Mouse (Mus musculus): ENCODE measurements around the gene Flnc. TPM values are rescaled to one million over a fixed set of nuclear protein-coding genes. Genes with fewer than 3 reads are reported as not detected.

Flnc gene
- polyA plus RNA-seq, 1 experiment from 2014 or later = 42.5 TPM

DNA sequence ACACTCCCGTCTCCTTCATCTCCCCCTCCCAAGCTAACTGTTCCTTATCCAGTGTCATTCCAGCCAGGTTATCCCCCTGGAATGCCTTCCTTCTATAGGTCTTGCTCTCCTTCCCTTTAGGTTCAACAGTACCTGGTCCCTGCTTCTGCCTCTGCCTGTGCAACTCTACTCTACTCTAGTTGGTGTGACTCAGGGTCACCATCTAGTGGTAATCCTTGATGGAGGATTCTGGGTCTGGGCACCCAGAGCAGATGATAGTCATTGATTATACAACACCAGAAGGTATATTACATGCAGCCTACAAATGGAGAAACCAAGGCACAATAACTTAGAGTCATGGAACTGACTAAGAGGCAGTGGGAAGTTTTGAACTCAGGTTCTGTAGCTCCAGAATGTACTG, 68.5 kb downstream of the Flnc start:
- ATAC-seq (replicated peaks; ENCODE audit: insufficient number of reproducible peaks, low FRiP score, low TSS enrichment) = no peak
- Histone ChIP-seq H3K27me3 (ENCODE audit: control insufficient read depth, insufficient read depth, low read length) (peaks cover 15% of the 10 kb centered on the region), H3K9ac (ENCODE audit: low read depth, low read length) (no peak overlapping the region), H3K9me3 (replicated peaks; ENCODE audit: control insufficient read depth, low read length) (no peaks in the 10 kb centered on the region), H3K27ac (ENCODE audit: low read depth, low read length) (no peak overlapping the region), H3K36me3 (ENCODE audit: control insufficient read depth, insufficient read depth, low read length) (no peaks in the 10 kb centered on the region), H3K4me2 (no peak overlapping the region), H3K4me3 (ENCODE audit: low read depth, low read length) (no peak overlapping the region), H3K4me1 (ENCODE audit: control insufficient read depth, insufficient read depth, low read length) (peaks cover 4% of the 10 kb centered on the region)
- 78% methylated on average over 1 of the region's 1 CpGs for WGBS (ENCODE audit: insufficient replicate concordance)

DNA sequence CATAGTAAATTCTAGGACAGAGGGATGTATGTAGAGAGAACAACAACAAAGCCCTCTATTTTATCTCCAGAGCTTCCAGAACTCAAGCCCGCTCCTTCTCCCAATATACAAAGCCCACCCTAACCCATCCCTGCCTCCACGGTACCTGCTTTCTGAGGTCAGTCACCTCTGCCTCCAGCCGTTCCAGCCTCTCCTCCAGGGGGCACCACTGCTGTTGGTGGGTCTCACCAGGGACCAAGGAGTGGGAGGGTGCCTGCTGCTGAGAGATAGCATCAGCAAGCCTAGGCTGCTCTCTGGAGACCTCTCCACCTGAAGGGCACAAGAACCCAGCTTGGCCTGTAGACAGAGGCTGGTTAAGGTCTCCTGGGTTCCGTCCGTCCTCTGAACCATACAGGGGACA, 72.4 kb downstream of the Flnc start:
- WGBS (ENCODE audit: insufficient replicate concordance) = 85% methylated on average over 5 of the region's 5 CpGs
- Histone ChIP-seq H3K9ac (ENCODE audit: low read depth, low read length) (no peak overlapping the region), H3K36me3 (ENCODE audit: control insufficient read depth, insufficient read depth, low read length) (no peaks in the 10 kb centered on the region), H3K27me3 (ENCODE audit: control insufficient read depth, insufficient read depth, low read length) (0 out of 2 replicates have a peak, but pooled peaks cover 2% of the 10 kb centered on the region), H3K4me3 (ENCODE audit: low read depth, low read length) (no peak overlapping the region), H3K4me1 (ENCODE audit: control insufficient read depth, insufficient read depth, low read length) (peaks cover 14% of the 10 kb centered on the region), H3K9me3 (replicated peaks; ENCODE audit: control insufficient read depth, low read length) (no peaks in the 10 kb centered on the region), H3K27ac (ENCODE audit: low read depth, low read length) (no peak overlapping the region), H3K4me2 (no peak overlapping the region)
- no peak for ATAC-seq (replicated peaks; ENCODE audit: insufficient number of reproducible peaks, low FRiP score, low TSS enrichment)

DNA sequence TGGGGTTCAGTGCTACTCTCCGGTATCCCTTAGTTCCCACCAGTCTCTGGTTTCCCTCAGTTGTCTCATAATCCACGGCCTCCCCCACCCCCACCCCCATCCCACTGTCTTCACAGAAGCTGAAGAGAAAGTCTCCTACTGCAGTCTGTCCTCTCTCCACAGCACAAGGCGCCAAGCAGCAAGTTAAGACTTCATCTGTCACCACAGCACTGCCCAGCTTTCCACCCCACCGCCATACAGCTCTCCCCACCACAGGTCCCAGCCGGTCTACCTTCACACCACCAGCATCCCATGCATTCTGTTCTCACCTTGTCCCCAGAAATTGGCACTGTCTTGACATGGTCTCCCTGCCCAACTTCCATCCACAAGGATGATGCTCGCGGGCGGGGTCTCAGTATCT, 73.8 kb downstream of the Flnc start:
- no peak overlapping the region for H3K27ac ChIP-seq (ENCODE audit: low read depth, low read length)
- 19% methylated on average over 8 of the region's 8 CpGs for WGBS (ENCODE audit: insufficient replicate concordance)

DNA sequence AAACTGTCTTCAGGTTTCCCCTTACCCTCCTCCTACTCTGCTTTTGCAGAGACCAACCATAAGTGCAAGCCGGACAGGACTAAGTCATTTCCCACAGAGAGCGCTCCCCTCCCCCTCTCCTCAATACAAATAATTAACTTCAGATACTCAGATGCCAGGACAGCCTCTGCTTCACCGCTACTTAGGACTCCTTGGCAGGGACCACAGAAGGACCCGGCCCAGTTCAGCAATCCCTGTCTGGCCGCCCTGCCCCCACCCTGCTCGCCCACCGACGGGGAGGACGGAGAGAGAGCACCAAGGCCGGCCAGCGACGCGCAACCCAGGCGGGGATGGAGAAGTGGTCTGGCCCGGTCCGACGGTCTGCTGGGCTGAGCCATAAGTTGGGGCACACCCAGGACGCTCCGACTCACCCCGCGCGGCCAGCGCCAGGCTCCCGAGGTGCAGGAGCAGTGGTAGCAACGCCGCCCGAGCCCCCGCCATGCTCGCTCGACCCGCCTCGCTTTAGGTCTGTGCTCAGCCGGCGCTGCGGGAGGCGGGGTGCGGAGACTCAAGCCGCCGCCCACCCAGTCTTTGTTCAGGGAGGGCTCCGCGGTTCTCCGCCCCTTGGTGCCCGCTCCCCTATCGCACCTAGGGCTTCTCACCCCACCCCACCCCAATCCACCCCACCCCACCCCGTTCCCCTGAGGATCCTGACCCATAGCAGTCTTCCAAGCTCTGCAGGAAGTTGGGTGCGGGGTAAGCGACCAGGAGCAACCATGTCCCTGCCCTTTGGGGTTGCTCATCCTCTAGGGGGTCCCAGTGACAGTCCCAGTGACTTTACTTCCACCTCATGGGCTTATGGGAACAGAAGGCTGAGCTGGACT, 74.6 kb downstream of the Flnc start, which contains the start of gene Kcp:
Gene Kcp (minus strand): TSS at position 506 of the 863 bp plus-strand sequence.
- peak within 1 kb of the TSS; percentile 77 for H3K9ac ChIP-seq (ENCODE audit: low read depth, low read length)
- H3K9me3 ChIP-seq (replicated peaks; ENCODE audit: control insufficient read depth, low read length) = no peaks in the 10 kb centered on the region
- H3K4me2 ChIP-seq = peak within 1 kb of the TSS; percentile 84
- H3K4me1 ChIP-seq (ENCODE audit: control insufficient read depth, insufficient read depth, low read length) = peaks cover 14% of the 10 kb centered on the region
- 1% methylated on average over 47 of the region's 47 CpGs for WGBS (ENCODE audit: insufficient replicate concordance)
- H3K27me3 ChIP-seq (ENCODE audit: control insufficient read depth, insufficient read depth, low read length) = 0 out of 2 replicates have a peak, but pooled peaks cover 2% of the 10 kb centered on the region
- ATAC-seq (replicated peaks; ENCODE audit: insufficient number of reproducible peaks, low FRiP score, low TSS enrichment) = peak; percentile 16
- peak within 1 kb of the TSS; percentile 67 for H3K4me3 ChIP-seq (ENCODE audit: low read depth, low read length)
- H3K27ac ChIP-seq (ENCODE audit: low read depth, low read length) = no peak within 1 kb of the TSS
- H3K36me3 ChIP-seq (ENCODE audit: control insufficient read depth, insufficient read depth, low read length) = no peaks in the 10 kb centered on the region

More for the DNA sequence above, 73.8 kb downstream of the Flnc start:
- no peaks in the 10 kb centered on the region for H3K9me3 ChIP-seq (replicated peaks; ENCODE audit: control insufficient read depth, low read length)
- no peak for ATAC-seq (replicated peaks; ENCODE audit: insufficient number of reproducible peaks, low FRiP score, low TSS enrichment)
- H3K36me3 ChIP-seq (ENCODE audit: control insufficient read depth, insufficient read depth, low read length) = no peaks in the 10 kb centered on the region
- H3K27me3 ChIP-seq (ENCODE audit: control insufficient read depth, insufficient read depth, low read length) = 0 out of 2 replicates have a peak, but pooled peaks cover 2% of the 10 kb centered on the region
- H3K4me2 ChIP-seq = peak overlapping the region; percentile 84
- H3K4me1 ChIP-seq (ENCODE audit: control insufficient read depth, insufficient read depth, low read length) = peaks cover 14% of the 10 kb centered on the region
- peak overlapping the region; percentile 77; the same call in 1 of the 2 replicates for H3K9ac ChIP-seq (ENCODE audit: low read depth, low read length)
- H3K4me3 ChIP-seq (ENCODE audit: low read depth, low read length) = peak overlapping the region; percentile 67

DNA sequence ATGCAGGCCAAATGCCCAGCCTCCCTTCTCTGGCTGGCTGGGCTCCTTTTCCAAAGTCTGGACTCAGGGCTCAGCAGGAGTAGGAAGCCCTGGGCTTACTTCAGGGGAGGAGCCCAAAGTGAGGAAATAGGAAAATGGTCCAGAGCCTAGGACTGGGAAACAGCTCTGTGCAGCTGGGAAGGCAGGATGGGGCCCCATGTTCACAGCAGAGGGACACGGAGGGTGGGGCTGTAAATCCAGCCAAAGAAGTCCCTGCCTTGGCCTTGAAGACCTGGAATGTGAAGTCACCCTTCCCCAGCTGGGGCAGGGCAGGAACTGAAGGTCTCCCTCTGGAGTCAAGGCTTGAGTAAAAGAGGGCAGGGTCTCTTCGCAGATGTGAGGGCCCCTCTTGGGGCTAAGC, 76.0 kb downstream of the Flnc start:
- Histone ChIP-seq H3K27ac (ENCODE audit: low read depth, low read length) (no peak overlapping the region), H3K36me3 (ENCODE audit: control insufficient read depth, insufficient read depth, low read length) (no peaks in the 10 kb centered on the region), H3K27me3 (ENCODE audit: control insufficient read depth, insufficient read depth, low read length) (0 out of 2 replicates have a peak, but pooled peaks cover 2% of the 10 kb centered on the region), H3K4me2 (peak overlapping the region; percentile 6; the same call in 1 of the 2 replicates), H3K4me1 (ENCODE audit: control insufficient read depth, insufficient read depth, low read length) (peaks cover 24% of the 10 kb centered on the region), H3K4me3 (ENCODE audit: low read depth, low read length) (no peak overlapping the region), H3K9me3 (replicated peaks; ENCODE audit: control insufficient read depth, low read length) (no peaks in the 10 kb centered on the region), H3K9ac (ENCODE audit: low read depth, low read length) (no peak overlapping the region)
- WGBS (ENCODE audit: insufficient replicate concordance) = 44% methylated on average over 2 of the region's 2 CpGs
- ATAC-seq (replicated peaks; ENCODE audit: insufficient number of reproducible peaks, low FRiP score, low TSS enrichment) = no peak

Small RNA genes lying within 50 kb of the gene (microRNA-seq; reads per million reads assigned to microRNA genes)
- gene Gm26220 (ENCODE audit: borderline number of aligned reads) (0.27 reads per million), gene Gm44354 (ENCODE audit: borderline number of aligned reads) (not detected)

Other genes with a start within 250 kb of the Flnc start
- gene Impdh1, start 216.9 kb upstream of the Flnc start, polyA plus RNA-seq (2014; fragmentation: Nextera tagmentation; extraction: Ambion mirVana) = 34.3 and 40.4 TPM in 2 replicates
- gene Hilpda, start 160.8 kb upstream of the Flnc start, polyA plus RNA-seq (2014; fragmentation: Nextera tagmentation; extraction: Ambion mirVana) = 23.4 and 27.4 TPM in 2 replicates
- gene Fam71f2, start 153.7 kb upstream of the Flnc start, polyA plus RNA-seq (2014; fragmentation: Nextera tagmentation; extraction: Ambion mirVana) = 0.53 TPM in 1 of 2 replicates, not detected in the other
- 0.10 and 0.21 TPM in 2 replicates for gene Fam71f1, start 114.1 kb upstream of the Flnc start, polyA plus RNA-seq (2014; fragmentation: Nextera tagmentation; extraction: Ambion mirVana)
- gene Calu, start 85.2 kb upstream of the Flnc start, polyA plus RNA-seq (2014; fragmentation: Nextera tagmentation; extraction: Ambion mirVana) = 443 and 519 TPM in 2 replicates
- gene Opn1sw, start 44.8 kb upstream of the Flnc start, polyA plus RNA-seq (2014; fragmentation: Nextera tagmentation; extraction: Ambion mirVana) = 0.27 and 0.30 TPM in 2 replicates
- 27.0 and 30.2 TPM in 2 replicates for gene Ccdc136, start 36.9 kb upstream of the Flnc start, polyA plus RNA-seq (2014; fragmentation: Nextera tagmentation; extraction: Ambion mirVana)
- 200 and 209 TPM in 2 replicates for gene Atp6v1f, start 34.5 kb downstream of the Flnc start, polyA plus RNA-seq (2014; fragmentation: Nextera tagmentation; extraction: Ambion mirVana)
- gene Atp6v1fnb, start 38.2 kb downstream of the Flnc start, polyA plus RNA-seq (2014; fragmentation: Nextera tagmentation; extraction: Ambion mirVana) = not detected in 2 replicates
- 10.9 and 13.1 TPM in 2 replicates for gene Kcp, start 74.7 kb downstream of the Flnc start, polyA plus RNA-seq (2014; fragmentation: Nextera tagmentation; extraction: Ambion mirVana)
- gene Irf5, start 93.4 kb downstream of the Flnc start, polyA plus RNA-seq (2014; fragmentation: Nextera tagmentation; extraction: Ambion mirVana) = 11.6 and 14.8 TPM in 2 replicates
- 64.5 and 83.9 TPM in 2 replicates for gene Tnpo3, start 176.6 kb downstream of the Flnc start, polyA plus RNA-seq (2014; fragmentation: Nextera tagmentation; extraction: Ambion mirVana)